Mouse (Mus musculus): ENCODE results near the gene Irx5. TPM values are rescaled to one million over a fixed set of nuclear protein-coding genes. Genes with fewer than 3 reads are reported as not detected.
A peak's percentile ranks its signal among the peaks of the same experiment; 100 is the strongest.

The Irx5 gene
- polyA plus RNA-seq, 1 experiment: 34.3 TPM

DNA sequence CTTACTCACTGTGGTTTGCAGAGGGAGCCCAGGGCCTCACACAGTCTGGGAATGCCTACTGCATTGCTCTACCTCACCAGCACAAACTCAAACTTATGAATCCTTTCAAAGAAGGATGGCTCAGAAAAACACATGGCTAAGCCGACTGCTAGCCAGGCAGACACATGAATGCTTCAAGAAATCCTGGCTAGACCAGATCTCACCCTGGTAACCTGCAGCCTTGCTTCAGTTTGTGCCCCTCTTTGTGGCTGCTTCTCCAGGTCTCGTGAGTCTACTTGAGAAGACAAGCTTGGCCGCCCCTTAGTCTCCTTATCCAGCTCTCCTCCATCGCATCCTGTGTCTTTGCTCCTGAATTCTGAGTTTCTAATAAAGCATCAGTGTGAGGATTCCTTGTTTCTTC is 13.9 kb upstream of the Irx5 start:
- WGBS: 85% methylated on average over 4 of the region's 4 CpGs
- Histone ChIP-seq H3K4me1 (ENCODE audit: control insufficient read depth, insufficient read depth, low read length) (no peaks in the 10 kb centered on the region), H3K4me3 (replicated peaks; ENCODE audit: extremely low read depth, low read depth, low read length) (no peak overlapping the region)
- TF ChIP-seq POLR2A (IDR thresholded peaks at IDR 0.05; ENCODE audit: borderline replicate concordance, extremely low read depth, low read depth, low read length) (no peak), CTCF (IDR thresholded peaks at IDR 0.05; ENCODE audit: insufficient read depth, low read length) (no peak)
- no peak for DNase-seq

DNA sequence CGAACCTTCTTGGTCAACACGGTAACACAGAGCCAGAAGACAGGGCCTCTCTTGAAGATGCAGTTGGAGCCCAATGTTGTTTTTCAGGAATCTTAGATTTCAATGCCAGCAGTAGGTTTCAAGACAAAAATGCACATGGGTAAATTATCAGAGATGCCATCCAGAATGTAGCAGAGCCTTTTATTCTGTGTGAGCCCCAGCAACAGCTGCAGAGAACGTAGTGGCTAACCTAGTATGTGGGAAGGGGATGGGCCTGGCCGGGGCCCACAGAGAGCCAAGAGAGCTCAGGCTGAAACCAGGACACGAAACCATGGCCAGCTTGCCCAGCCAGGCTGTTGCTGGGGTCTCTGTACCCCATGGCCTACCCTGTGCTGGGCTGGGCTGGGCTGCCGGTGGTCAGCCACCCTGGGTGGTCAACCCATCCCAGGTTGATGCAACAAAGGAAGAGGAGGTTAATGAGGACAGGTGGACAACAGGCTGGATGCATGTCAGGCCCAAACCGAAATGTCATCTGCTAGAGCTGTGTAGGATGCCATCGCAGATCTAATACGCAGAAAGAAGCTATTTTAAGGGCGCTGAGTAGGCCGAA is 7.4 kb upstream of the Irx5 start:
- peak; percentile 26 for DNase-seq
- H3K4me3 ChIP-seq (replicated peaks; ENCODE audit: extremely low read depth, low read depth, low read length): no peak overlapping the region
- WGBS: 70% methylated on average over 11 of the region's 11 CpGs
- TF ChIP-seq POLR2A (IDR thresholded peaks at IDR 0.05; ENCODE audit: borderline replicate concordance, extremely low read depth, low read depth, low read length): no peak
- no peak for TF ChIP-seq CTCF (IDR thresholded peaks at IDR 0.05; ENCODE audit: insufficient read depth, low read length)
- no peaks in the 10 kb centered on the region for H3K4me1 ChIP-seq (ENCODE audit: control insufficient read depth, insufficient read depth, low read length)

DNA sequence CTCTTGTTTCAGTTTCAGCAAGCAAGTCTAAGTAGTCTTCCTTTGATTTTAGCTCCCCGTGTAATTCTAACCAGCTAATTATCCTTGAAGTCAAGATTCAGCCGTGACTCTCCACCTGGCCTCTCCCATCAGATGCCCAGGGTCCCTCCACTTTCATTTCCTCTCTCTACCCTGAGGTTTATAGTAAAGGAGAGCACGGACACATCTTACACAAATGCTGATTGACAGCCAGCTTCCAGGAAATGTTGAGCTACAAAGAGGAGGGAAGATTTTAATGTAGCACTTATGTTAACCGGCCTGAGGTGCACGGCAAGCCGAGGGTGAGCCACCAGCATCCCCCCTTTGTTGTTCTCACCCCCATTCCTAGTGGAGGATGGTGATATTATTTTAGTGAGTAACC is 4.0 kb upstream of the Irx5 start:
- Histone ChIP-seq H3K4me3 (replicated peaks; ENCODE audit: extremely low read depth, low read depth, low read length) (peak overlapping the region; percentile 39), H3K4me1 (ENCODE audit: control insufficient read depth, insufficient read depth, low read length) (peaks cover 2% of the 10 kb centered on the region; the same call in 1 of the 2 replicates)
- peak; percentile 21 for DNase-seq
- TF ChIP-seq CTCF (IDR thresholded peaks at IDR 0.05; ENCODE audit: insufficient read depth, low read length) (no peak), POLR2A (IDR thresholded peaks at IDR 0.05; ENCODE audit: borderline replicate concordance, extremely low read depth, low read depth, low read length) (no peak)
- 27% methylated on average over 6 of the region's 6 CpGs for WGBS

DNA sequence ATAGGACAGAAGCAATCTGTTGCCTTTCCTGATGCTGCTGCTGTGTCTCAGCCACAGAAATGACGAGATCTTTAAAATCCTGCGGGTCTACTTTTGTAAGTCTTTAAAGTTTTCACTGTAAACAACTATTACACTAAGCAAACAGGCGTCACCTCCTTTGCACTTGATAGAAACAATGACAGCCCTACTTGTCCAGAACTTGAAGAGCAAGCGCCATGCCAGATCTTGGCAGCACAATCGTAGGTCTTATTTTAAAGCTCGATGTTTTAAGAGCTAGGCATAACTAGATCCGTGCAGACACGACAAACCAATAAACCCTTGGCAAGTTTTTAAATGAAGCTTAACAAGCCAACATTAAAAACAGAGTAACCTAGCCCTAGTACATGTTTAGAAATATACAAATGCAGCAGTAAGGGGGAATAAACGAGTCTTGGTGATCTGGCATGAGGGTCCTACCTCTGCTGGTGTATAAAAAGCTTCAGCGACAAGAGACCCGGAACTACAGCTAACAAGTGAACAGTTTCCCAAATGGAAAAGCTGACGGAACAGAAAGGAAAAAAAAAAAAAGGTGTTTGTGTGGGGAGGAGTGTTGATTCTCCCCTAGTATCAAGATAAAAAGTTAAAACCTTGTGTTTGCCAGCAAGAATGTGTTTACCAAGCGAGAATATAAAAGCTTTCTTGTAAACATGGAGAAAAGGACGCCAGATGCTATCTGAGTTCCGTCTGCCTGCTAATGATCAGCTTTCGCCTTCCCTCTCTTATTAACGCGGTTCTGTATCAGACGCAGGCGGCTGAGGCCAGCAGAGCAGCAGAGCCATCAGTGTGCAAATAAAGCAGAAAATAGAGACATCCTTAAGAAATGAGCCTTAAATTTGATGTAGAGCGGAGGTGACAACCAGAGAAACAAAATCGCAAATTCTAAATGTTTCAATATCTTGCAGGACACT is 2.6 kb upstream of the Irx5 start:
- peak overlapping the region; percentile 61 for H3K4me3 ChIP-seq (replicated peaks; ENCODE audit: extremely low read depth, low read depth, low read length)
- TF ChIP-seq POLR2A (IDR thresholded peaks at IDR 0.05; ENCODE audit: borderline replicate concordance, extremely low read depth, low read depth, low read length) (no peak), CTCF (IDR thresholded peaks at IDR 0.05; ENCODE audit: insufficient read depth, low read length) (no peak)
- WGBS: 9% methylated on average over 22 of the region's 22 CpGs
- peak; percentile 28 for DNase-seq
- peaks cover 2% of the 10 kb centered on the region; the same call in 1 of the 2 replicates for H3K4me1 ChIP-seq (ENCODE audit: control insufficient read depth, insufficient read depth, low read length)

DNA sequence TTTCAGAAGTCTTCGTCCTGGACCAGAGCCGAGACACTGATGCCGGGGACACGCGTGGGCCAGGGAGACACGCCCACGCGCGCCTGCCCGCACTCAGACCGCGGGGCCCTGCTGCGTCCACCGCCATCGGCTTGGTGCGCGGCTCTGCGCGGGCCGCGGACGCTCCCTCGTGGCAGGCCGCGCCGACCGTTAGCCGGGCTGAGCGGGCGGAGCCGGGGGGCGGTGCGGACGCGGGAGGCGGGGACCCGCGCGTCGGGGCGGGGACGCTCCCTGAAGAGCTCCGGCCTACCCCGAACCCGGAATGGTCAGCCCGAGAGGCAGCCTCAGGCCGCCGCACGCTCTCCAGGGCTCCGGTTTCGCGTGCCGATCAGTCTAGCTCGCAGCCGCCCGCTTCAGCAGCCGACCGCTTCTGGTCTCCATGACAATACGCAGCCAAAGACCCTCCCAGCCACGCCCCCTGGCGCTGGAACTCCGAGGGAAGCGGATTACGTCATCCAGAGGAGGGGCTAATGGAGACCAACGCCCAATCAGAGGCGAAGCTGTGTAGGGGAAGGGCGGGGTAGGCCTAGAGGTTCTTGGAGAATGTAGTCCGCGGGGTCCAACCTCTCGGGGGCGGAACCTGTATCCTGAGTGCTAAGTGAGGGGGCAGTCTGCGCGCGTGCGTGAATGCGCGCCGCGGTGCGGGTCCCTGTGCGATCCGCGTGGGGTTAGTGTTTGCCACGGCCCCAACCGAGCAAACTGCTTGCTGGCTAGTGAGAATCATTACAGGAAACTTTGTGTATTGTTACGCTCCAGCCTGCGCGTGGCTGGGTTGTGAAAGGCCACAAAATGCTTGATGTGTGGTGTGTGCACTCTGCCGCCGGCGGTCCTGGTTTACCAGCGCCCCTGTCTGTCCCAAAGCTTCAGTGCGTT is 1.5 kb upstream of the Irx5 start:
- peak; percentile 98 for DNase-seq
- under 1% methylated on average over 85 of the region's 93 CpGs for WGBS
- peak overlapping the region; percentile 75 for H3K4me3 ChIP-seq (replicated peaks; ENCODE audit: extremely low read depth, low read depth, low read length)
- peaks cover 2% of the 10 kb centered on the region; the same call in 1 of the 2 replicates for H3K4me1 ChIP-seq (ENCODE audit: control insufficient read depth, insufficient read depth, low read length)
- peak; percentile 64; the same call in 1 of the 2 replicates for TF ChIP-seq POLR2A (IDR thresholded peaks at IDR 0.05; ENCODE audit: borderline replicate concordance, extremely low read depth, low read depth, low read length)
- TF ChIP-seq CTCF (IDR thresholded peaks at IDR 0.05; ENCODE audit: insufficient read depth, low read length): no peak

DNA sequence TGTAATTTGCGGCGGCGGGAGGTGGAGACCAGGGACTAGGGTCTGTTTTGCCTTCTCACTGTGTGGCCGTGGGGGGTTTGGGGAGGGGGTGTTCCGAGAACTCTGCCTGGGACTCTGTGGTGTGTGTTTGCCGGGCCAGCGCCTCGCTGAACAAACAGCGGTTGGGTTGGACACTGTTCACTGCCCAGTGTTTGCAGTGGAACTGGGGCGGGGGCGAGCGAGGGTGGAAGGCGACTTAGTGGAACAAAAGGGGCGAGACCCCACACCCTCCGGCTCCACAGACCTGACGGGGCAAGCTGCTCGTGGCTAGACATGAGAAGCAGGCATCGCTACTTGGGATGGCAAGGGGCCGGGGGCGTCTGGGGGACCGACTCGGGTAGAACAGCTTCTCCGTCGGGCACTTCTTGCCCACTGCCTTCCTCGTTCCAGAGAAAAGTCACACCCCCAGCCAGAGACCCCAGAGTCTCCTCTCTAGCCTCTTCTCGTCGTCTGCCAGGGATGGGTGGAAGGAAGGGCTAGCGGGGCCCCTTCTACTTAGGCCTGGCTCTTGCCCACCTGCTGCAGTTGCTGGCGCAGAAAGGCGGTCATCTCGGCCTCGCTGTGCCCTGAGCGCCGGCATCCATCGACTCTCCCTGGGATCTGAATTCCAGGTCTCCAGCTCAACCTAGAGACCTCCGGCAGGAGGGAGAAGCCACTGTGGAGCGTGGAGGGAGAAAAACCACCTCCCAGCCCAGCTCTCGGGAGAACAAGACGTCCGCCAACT is 631 bp upstream of the Irx5 start:
- no peak for TF ChIP-seq CTCF (IDR thresholded peaks at IDR 0.05; ENCODE audit: insufficient read depth, low read length)
- TF ChIP-seq POLR2A (IDR thresholded peaks at IDR 0.05; ENCODE audit: borderline replicate concordance, extremely low read depth, low read depth, low read length): no peak
- Histone ChIP-seq H3K4me3 (replicated peaks; ENCODE audit: extremely low read depth, low read depth, low read length) (peak overlapping the region; percentile 73), H3K4me1 (ENCODE audit: control insufficient read depth, insufficient read depth, low read length) (peaks cover 2% of the 10 kb centered on the region; the same call in 1 of the 2 replicates)
- 3% methylated on average over 40 of the region's 40 CpGs for WGBS
- DNase-seq: no peak

DNA sequence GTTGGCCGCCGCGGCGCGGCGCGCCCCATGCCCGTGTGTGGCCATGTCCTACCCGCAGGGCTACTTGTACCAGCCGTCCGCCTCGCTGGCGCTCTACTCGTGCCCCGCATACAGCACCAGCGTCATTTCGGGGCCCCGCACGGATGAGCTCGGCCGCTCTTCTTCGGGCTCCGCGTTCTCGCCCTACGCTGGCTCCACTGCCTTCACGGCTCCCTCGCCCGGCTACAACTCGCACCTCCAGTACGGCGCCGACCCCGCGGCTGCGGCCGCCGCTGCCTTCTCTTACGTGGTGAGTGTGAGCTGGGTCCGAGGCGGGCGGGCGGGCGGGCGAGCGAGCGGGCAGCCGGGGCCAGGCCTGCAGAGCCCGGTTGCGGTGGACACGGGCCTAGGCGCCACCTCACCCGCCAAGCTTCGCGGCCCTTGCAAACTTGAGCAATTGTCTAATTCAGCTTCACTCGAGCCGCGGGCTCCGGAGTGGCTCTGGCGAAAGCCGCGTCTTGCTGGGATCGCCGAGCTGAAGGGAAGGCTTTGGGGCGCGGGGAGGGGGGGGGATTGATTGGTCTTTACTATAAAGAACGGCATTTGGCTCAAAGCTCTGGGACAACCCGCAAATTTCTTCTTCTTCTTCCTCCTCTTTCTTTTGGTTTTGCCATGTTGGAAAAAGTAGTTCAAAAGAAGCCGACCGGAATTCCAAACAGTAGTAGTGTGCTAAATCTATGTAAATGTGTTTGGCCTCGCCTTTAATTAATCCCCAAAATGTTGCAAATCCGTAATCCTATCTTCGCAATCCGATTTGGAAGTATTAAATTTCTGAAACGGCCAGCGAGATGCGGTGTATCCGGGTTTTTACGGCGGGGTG is 945 bp downstream of the Irx5 start:
- 2% methylated on average over 80 of the region's 80 CpGs for WGBS
- no peak for DNase-seq
- TF ChIP-seq CTCF (IDR thresholded peaks at IDR 0.05; ENCODE audit: insufficient read depth, low read length) (no peak), POLR2A (IDR thresholded peaks at IDR 0.05; ENCODE audit: borderline replicate concordance, extremely low read depth, low read depth, low read length) (no peak)
- H3K4me3 ChIP-seq (replicated peaks; ENCODE audit: extremely low read depth, low read depth, low read length): peak overlapping the region; percentile 71
- peaks cover 2% of the 10 kb centered on the region; the same call in 1 of the 2 replicates for H3K4me1 ChIP-seq (ENCODE audit: control insufficient read depth, insufficient read depth, low read length)

Measured in lung, adult 2 months (tissue).